Mouse (Mus musculus): Measurements from ENCODE around the gene Gm5624. TPM values are rescaled to one million over a fixed set of nuclear protein-coding genes. Genes with fewer than 3 reads are reported as not detected.

Gene Gm5624
- not detected in 2 replicates for polyA plus RNA-seq (2015; fragmentation: Nextera tagmentation; extraction: Ambion mirVana)

GRCm38 (mm10) chr14:44627737-44628136 lies at the start of gene Gm5624:
TSS of gene Gm5624 (minus strand) at chr14:44627938.

GRCm38 (mm10) chr14:44582853-44583252 lies 44.9 kb downstream of the Gm5624 start, which contains the start of gene Gm8247:
TSS of gene Gm8247 (plus strand) at chr14:44583153.

DNA sequence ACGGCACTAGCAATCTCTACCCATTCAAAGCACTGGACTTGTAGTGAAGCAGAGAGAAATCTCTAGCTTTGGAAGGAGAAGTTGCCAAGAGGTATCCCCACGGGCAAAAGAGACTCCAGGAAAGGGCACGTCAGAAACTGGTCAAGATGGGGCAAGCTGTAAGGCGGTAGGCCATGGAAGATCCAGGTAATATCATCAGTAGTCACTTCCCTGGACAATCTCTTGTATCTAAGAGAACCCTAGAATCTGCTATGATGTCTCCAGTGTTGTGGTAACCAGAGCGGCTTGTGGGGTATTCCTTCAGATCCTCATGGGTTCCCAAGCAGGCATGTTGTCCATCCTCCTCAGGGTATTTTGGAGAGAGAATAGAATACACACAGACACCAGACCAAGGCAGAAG lies 109.8 kb downstream of the Gm5624 start, which contains the start of gene Gm17093:
Gene Gm17093 (plus strand): TSS at position 301 of the 400 bp plus-strand sequence.

Other genes starting within 250 kb of the Gm5624 start
- gene Gm3371, start 217.2 kb downstream of the Gm5624 start, polyA plus RNA-seq (2015; fragmentation: Nextera tagmentation; extraction: Ambion mirVana) = not detected in 2 replicates
- not detected in 2 replicates for gene Gm8232, start 194.3 kb downstream of the Gm5624 start, polyA plus RNA-seq (2015; fragmentation: Nextera tagmentation; extraction: Ambion mirVana)
- gene BC061237, start 135.5 kb downstream of the Gm5624 start, polyA plus RNA-seq (2015; fragmentation: Nextera tagmentation; extraction: Ambion mirVana) = not detected in 2 replicates
- not detected in 2 replicates for gene Gm17093, start 109.7 kb downstream of the Gm5624 start, polyA plus RNA-seq (2015; fragmentation: Nextera tagmentation; extraction: Ambion mirVana)
- not detected in 2 replicates for gene Gm8247, start 44.8 kb downstream of the Gm5624 start, polyA plus RNA-seq (2015; fragmentation: Nextera tagmentation; extraction: Ambion mirVana)
- gene Gm8257, start 78.5 kb upstream of the Gm5624 start, polyA plus RNA-seq (2015; fragmentation: Nextera tagmentation; extraction: Ambion mirVana) = not detected in 2 replicates
- not detected in 2 replicates for gene Gm8267, start 122.4 kb upstream of the Gm5624 start, polyA plus RNA-seq (2015; fragmentation: Nextera tagmentation; extraction: Ambion mirVana)
- not detected in 2 replicates for gene Ptgdr, start 231.4 kb upstream of the Gm5624 start, polyA plus RNA-seq (2015; fragmentation: Nextera tagmentation; extraction: Ambion mirVana)